Mouse (Mus musculus): ENCODE data around the gene Foxp1.

The Foxp1 gene

GRCm38 (mm10) chr6:99007542-99007941 is 515.0 kb downstream of the Foxp1 start:
- DNase-seq = no peak

DNA sequence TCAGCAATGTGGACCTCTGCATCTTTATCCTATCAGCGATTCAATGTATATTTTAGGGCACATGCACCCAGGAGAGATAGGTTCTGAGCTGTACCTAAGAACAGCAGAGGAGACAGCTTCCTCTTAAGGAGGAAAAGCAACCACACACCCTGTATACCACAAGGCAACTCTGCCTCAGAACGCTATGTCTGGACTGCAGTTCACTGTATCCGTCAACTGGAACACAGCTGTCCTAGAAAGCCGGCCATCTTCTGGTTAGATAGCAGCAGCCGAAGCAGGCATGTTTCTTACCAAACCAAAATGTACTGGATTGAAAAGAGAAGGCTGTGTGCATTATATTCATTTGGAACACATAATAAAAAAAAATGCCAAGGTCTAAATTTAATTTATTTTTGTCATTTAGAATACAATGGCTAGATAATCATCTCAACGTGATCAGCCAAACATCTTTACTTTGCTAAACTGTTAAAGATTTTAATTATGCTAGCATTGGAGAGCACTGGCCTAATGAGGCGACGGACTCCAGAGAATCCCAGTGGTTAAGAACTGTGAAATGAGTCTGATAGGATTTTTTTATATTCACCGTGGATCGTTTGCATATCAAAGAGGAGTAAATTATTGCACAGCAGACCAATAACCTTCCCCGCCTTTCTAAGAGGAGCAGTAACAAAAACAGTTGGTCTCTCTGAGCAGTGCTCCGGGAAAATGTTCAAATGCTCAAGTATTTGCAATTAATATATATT is 518.1 kb downstream of the Foxp1 start:
- no peak for DNase-seq

DNA sequence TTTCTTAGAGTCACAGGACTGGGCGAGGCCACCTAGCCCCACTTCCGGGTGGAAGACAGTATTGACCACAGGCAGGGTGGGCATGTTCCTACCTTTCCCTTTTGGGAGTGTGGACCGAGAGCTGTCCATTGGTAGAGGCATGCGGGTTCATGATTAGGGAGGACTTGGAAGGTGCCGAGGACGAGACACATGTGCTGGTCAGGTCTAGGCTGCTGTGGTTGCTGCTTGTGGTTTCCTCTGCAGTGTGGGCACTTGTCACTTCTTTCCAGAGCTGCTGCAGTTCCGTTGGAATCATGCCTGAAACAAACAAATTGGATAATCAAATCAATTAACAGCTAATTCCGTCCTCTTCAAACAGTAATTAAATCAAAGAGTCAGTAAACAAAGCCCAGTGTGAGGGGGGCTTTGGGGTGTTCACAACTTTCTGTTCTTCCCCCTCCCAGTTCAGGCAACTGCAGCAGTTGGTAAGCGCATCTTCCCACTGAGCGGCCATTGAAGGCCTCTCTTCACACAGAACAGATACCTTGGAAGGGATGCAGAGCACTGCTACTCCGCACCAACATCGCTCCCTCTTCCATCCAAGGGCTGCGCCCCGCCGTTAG is 519.3 kb downstream of the Foxp1 start:
- DNase-seq = no peak

DNA sequence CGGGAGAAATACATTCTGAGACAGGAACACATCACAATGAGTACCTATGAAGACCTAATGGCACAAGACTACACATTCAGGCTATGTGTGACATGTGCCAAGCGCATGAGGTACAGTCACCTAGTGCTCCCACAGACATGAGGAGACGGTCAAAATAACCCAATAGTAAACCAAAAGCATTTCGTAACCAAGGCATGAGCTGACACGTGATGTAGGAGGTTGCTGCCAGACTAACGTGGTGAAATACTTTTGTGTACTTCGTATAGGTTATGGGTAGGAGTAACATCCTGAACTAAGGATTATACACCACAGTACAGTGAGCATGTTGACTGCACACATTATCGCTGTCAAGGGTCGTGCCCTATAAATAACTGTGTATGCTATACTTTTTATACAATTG is 520.9 kb downstream of the Foxp1 start:
- DNase-seq = no peak

DNA sequence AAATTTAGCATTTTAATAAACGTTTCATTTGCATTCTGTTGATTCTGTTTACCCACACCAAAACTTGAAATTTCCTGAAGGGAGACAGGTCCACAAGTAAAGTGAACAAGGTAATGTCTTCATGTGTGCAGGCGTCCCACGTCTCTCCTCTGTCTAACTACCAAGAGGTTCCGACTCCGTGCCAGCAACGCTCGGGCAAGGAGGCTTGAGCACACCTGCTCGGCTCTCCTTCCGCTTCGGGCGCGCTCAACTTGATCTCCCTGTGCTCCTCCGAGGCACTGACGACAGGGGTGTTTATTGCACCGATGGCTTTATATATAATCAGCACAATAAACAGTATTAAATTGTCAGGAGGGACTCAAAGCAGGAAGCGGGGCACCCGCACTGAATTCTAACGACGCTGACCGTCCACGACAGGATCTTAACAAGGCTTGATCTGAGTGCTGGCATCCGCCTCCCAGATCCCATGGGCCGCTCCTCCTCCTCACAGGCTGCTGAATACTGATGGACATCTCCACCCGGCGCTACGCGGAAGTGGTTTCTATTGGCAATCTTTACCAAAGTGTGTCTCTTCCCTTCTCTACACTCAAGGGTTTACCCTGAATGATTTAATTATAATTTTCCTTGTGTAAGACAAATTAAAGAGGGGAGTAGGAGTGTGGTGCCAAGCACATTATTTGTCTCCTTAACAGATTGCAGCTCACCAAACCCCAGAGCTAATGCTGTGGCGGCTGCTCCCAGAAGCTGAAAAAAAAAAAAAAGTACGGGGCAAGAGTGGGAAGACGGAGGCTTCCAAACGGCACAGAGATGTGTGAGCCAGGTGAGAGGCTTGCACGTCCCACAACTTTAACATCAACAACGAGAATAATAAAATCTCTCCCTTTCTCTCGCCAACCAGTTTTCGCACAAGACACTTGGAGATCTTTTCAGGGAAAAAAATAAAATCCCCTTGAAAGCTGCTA is 523.3 kb downstream of the Foxp1 start:
- no peak for DNase-seq

DNA sequence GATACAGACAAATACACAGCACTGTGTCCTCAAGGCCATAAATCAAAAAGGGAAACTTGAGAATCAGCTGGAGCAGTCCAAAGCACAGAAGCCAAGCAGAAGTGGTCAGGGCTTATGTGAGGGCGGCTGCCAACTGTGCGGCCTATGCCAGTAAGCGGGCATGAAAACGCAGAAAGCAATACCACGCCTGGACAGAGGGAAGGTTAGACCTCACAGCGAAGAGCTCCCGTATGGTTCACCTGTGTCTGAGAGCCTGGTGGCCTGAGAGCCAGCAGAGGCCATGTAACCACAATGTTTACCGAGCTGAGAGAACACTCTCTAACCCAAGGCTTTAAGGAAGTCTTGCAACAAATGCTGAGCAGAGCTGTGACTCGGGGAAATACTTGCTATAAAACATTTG is 524.8 kb downstream of the Foxp1 start:
- no peak for DNase-seq

GRCm38 (mm10) chr6:98996822-98997221 is 525.7 kb downstream of the Foxp1 start:
- no peak for DNase-seq

DNA sequence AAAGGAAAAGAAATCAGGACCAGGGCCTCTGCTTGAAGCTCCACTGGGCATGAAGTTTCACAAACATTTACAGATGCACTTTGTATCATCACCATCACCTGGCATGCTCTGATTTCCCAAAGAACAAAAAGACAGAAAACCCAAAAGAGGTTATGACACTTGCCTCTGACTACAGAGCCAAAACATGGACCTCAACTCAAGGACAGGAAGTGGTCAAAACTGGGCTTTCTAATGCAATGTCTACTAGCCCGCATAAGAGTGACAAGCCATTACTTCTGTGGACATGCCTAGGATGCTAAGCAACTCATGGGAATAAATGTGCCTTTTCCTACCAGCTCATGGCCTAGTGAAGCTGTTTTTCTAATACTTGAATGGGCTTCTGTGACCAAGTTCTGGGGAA is 526.2 kb downstream of the Foxp1 start:
- DNase-seq = no peak

DNA sequence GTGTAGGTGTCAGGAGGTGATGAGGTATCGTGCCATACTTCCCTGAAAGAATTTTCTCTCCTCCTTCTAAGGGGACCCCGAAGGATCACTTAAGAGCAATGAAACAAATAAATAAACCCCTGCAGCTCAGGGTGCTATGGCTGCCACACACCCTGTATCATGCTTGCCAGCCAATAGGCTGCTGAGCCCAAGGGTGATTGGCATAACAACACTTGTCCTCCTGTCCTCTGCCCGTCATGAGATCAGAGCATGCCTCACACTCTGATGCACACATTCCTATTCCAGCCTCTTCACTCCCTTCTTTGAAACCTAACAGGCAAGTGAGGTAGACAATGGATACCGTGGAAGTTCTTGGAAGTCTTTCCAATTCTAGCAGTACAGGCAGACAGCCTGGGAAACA is 526.8 kb downstream of the Foxp1 start:
- DNase-seq = no peak

DNA sequence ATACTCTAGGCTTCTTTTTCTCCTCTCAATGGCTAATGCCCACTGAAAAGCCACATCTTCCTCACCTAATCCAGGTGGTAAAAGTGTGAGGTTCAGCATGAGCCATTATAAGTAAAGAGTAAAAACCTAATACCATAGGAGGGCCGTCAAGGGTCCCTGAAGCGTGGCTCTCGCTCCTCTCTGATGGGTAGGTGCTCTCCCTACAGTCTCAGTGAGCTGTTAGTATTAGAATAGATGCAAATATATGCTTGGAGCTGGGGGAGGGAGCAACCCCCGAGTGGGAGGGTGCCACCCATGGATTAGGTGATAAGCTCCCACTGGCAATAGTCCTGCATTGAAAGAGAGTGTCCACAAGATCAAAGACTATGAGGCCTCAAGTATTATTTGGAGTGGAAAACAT is 527.6 kb downstream of the Foxp1 start:
- DNase-seq = no peak

GRCm38 (mm10) chr6:98994104-98994787 is 528.3 kb downstream of the Foxp1 start:
- no peak for DNase-seq

- DNase-seq = no peak
Measured at GRCm38 (mm10) chr6:98993231-98993630, 529.3 kb downstream of the Foxp1 start.

- no peak for DNase-seq
Measured at GRCm38 (mm10) chr6:98992772-98993147, 529.8 kb downstream of the Foxp1 start.

DNA sequence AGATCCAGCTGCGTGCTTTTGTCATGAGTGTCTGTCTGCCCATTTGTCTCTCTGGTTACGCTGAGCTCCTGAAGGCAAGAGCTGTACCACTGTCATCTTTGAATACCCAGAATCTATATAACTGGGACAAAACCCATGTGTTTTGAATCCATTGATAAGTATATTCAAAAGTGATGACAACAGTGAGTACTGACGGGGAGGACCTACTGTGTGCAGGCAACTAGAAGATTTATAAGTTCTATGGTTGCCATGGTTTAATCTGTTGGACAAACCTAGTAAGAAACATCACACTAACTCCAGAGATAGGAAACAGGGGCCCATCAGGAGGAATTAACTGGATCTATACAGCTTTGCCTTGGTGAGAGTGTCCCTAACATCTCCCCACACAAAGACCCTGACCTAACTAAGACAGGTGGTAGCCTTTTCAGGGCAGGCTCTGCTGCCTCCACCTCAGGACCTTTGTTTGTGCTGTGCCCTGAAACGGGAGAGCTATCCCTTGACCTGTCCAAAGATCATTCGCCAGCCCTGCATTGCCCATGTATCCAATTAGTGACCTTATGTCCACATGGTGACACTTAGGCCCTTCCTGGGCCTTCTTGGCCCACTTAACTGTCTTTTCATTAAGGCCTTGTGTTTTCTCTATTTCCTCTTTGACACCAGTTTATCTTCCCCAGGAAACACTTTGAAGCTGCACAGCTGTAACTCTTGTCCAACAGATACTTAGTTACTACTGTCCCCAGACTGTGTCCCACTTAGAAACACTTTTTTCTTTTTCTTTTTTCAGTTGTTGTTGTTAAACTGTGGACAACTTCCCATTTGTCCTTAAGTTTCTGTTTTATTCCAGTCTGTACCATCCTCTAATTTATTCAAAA is 530.4 kb downstream of the Foxp1 start:
- DNase-seq = no peak

DNA sequence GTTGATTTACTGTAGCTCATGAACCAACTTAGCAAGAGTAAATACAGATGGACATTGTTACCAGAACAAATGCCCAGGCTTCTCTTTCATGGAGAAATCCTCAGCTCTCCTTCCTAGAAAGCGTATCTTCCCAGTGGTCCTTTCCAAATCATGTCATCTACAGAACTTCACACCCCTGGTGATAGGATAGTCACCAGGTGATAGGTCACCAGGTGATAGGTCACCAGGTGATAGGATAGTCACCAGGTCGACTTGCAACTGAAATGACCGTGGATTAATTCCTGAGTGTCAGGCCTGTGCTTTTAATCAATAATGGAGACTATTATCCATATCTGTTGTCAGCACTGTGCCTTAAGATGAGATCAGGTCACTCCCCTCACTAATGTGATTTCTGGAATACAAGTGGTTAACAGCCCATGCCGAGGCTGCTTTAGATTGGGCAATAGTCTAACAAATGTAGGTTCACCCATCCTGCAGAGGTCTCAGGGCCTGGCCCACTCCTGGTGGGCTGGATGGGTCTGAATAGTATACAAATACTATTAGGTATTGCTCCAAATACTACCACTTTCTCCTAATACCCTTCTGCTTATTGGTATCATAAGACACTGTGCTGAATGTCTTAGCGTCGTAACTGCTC is 534.9 kb downstream of the Foxp1 start:
- no peak for DNase-seq

DNA sequence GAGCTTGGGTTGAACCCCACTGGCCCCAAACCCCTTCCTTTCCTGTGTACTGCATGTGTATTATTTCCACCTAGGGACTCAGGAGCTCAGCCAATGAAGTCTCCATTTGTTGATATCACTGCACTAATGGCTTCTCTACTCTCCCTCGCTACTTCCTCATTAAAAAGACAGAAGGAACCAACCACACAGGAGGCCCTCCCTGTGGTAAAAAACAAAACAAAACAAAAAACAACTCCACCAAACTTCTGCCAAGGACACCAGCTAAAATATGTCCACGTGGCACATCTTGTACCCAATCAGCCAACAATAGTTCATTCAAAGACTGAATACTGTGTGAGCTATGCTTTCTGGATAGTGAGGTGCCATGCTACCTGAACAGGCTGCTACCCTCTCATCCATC is 537.1 kb downstream of the Foxp1 start:
- no peak for DNase-seq

DNA sequence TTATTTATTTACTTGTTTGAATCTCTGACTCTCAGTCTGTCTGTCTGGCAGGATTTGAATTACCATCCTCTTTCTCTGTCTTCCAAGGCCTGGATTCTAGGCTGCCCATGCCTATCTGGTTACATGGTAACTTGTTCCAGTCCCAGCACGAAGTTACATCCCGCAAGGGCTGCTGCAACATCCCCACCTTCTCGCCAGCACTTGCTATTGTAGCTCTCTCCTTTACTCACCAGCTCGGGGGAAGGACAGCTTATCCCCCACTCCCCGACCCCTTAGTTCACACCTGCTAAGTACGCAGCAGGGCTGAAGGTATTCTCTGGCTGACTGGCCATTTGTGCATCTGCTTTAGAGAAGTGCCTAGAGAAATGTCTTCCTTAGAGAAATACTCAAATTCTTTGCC is 537.9 kb downstream of the Foxp1 start:
- DNase-seq = no peak

GRCm38 (mm10) chr6:98984026-98984425 is 538.5 kb downstream of the Foxp1 start:
- no peak for DNase-seq

DNA sequence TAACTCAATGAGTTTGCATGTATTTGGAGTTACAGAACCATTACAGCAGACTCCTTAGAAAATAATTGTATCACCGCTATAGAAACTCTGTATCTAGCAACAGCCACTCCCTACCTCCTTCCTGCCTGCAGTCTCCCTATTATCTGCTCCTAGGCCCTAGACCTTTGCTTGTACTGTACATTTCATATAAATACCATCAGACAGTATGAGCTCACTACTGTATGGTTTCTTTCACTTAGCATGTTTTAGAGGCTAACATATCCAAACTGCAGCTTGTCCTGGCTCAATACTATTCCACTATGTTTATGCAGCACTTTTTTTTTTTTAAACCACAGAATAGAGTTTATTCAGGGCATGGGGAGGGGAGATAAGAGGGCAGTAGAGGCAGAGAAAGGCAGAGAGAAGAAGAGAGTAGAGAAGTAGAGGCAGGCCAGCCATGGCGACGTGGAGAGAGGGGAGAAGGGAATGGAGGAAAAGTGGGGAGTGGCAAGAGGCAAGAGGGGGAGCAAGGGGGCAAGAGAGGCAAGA is 539.1 kb downstream of the Foxp1 start:
- DNase-seq = no peak

GRCm38 (mm10) chr6:98981265-98981664 is 541.3 kb downstream of the Foxp1 start:
- no peak for DNase-seq

- no peak for DNase-seq
Measured at GRCm38 (mm10) chr6:98980432-98980831, 542.1 kb downstream of the Foxp1 start.

Measured in liver (tissue).